In genomic region chr8:91355301-91355905, GRCm38 (mm10) we compare ENCODE assay signal across 15 mouse cellular contexts. TPM values are rescaled to one million over a fixed set of nuclear protein-coding genes. Genes with fewer than 3 reads are reported as not detected.
DNase-seq lines count a peak whose midpoint lies in the region; ATAC-seq lines count a peak whose summit lies in the region.
"Had no signal": no experiment of that assay in that cellular context is flagged by ENCODE, and none has a peak within 500 bp of the region (broad histone marks: within the 10 kb centered on the region; RNA-seq: fewer than 3 reads in every experiment).

No protein-coding gene starts in this region.

- 39% methylated on average over 10 of the region's 10 CpGs for WGBS in lung, embryonic 16.5 days
- WGBS in hindbrain, embryonic 12.5 days: 42% methylated on average over 10 of the region's 10 CpGs
- WGBS in midbrain, embryonic 11.5 days: 55% methylated on average over 10 of the region's 10 CpGs
- 58% methylated on average over 10 of the region's 10 CpGs for WGBS in liver, embryonic 11.5 days

- H3K9ac ChIP-seq in lung, embryonic 16.5 days (ENCODE audit: low read length): no peak overlapping the region; the same call in 1 of the 2 replicates
- H3K9ac ChIP-seq in hindbrain, embryonic 12.5 days: no peak overlapping the region
- no peak overlapping the region for H3K9ac ChIP-seq in midbrain, embryonic 11.5 days (ENCODE audit: low read length)
- H3K9ac ChIP-seq in liver, embryonic 11.5 days (ENCODE audit: low read depth, low read length): no peak overlapping the region
- H3K9ac ChIP-seq: heart, embryonic 15.5 days; limb, embryonic 15.5 days; stomach, embryonic 15.5 days had no signal

- H3K4me1 ChIP-seq in lung, embryonic 16.5 days (replicated peaks; ENCODE audit: control insufficient read depth, insufficient read depth, low read length): peaks cover 14% of the 10 kb centered on the region
- H3K4me1 ChIP-seq in hindbrain, embryonic 12.5 days: peaks cover 28% of the 10 kb centered on the region
- peaks cover 20% of the 10 kb centered on the region for H3K4me1 ChIP-seq in midbrain, embryonic 11.5 days (ENCODE audit: control insufficient read depth, insufficient read depth, low read length)
- H3K4me1 ChIP-seq in liver, embryonic 11.5 days (replicated peaks; ENCODE audit: control insufficient read depth, insufficient read depth, low read length): peaks cover 3% of the 10 kb centered on the region; the same call in 1 of the 2 replicates

- H3K27ac ChIP-seq in lung, embryonic 16.5 days (ENCODE audit: low read length): no peak overlapping the region
- peak overlapping the region; percentile 79 for H3K27ac ChIP-seq in hindbrain, embryonic 12.5 days
- 0 out of 2 replicates have a peak overlapping the region, but pooled peaks have one; percentile 25 for H3K27ac ChIP-seq in midbrain, embryonic 11.5 days (ENCODE audit: low read depth, low read length)
- H3K27ac ChIP-seq in liver, embryonic 11.5 days (ENCODE audit: low read depth, low read length): no peak overlapping the region
- H3K27ac ChIP-seq: heart, embryonic 15.5 days; limb, embryonic 15.5 days; stomach, embryonic 15.5 days had no signal

- H3K9me3 ChIP-seq in lung, embryonic 16.5 days (ENCODE audit: control insufficient read depth, low read length): no peaks in the 10 kb centered on the region
- H3K9me3 ChIP-seq in hindbrain, embryonic 12.5 days (replicated peaks): no peaks in the 10 kb centered on the region
- no peaks in the 10 kb centered on the region for H3K9me3 ChIP-seq in midbrain, embryonic 11.5 days (ENCODE audit: control insufficient read depth, low read length)
- no peaks in the 10 kb centered on the region for H3K9me3 ChIP-seq in liver, embryonic 11.5 days (ENCODE audit: control insufficient read depth, low read length)
- H3K9me3 ChIP-seq: heart, embryonic 15.5 days; limb, embryonic 15.5 days; stomach, embryonic 15.5 days had no signal

- ATAC-seq in lung, embryonic 16.5 days (ENCODE audit: low read depth): peak; percentile 42; the same call in 1 of the 2 replicates
- ATAC-seq in hindbrain, embryonic 12.5 days (ENCODE audit: low FRiP score): peak; percentile 39
- ATAC-seq in midbrain, embryonic 11.5 days (ENCODE audit: low FRiP score): peak; percentile 7; the same call in 1 of the 2 replicates
- no peak for ATAC-seq in liver, embryonic 11.5 days (replicated peaks; ENCODE audit: low FRiP score)
- ATAC-seq: intestine, postnatal 0 days had no signal

- DNase-seq in lung, postnatal 14 days: no peak
- no peak for DNase-seq in midbrain, embryonic 11.5 days (ENCODE audit: low spot score, missing footprints)
- DNase-seq in liver, embryonic 11.5 days (ENCODE audit: low spot score): no peak
- DNase-seq in urinary bladder, adult 2 months (ENCODE audit: low spot score): no peak
- no peak for DNase-seq in kidney, postnatal 25 days
- no peak for DNase-seq in urinary bladder, postnatal 10 days (ENCODE audit: low spot score)
- DNase-seq: cerebellum, adult 9-10 months; gastrocnemius, postnatal 14 days; thymus, postnatal 25 days had no signal

- H3K27me3 ChIP-seq in lung, embryonic 16.5 days (ENCODE audit: control insufficient read depth, insufficient read depth, low read depth, low read length): no peaks in the 10 kb centered on the region
- H3K27me3 ChIP-seq in hindbrain, embryonic 12.5 days: no peaks in the 10 kb centered on the region
- no peaks in the 10 kb centered on the region for H3K27me3 ChIP-seq in midbrain, embryonic 11.5 days (ENCODE audit: control insufficient read depth, insufficient read depth, low read length)
- no peaks in the 10 kb centered on the region for H3K27me3 ChIP-seq in liver, embryonic 11.5 days (replicated peaks; ENCODE audit: control insufficient read depth, insufficient read depth, low read length)
- H3K27me3 ChIP-seq: heart, embryonic 15.5 days; limb, embryonic 15.5 days; stomach, embryonic 15.5 days had no signal

- H3K4me3 ChIP-seq in lung, embryonic 16.5 days (ENCODE audit: low read length): no peak overlapping the region
- H3K4me3 ChIP-seq in hindbrain, embryonic 12.5 days: no peak overlapping the region
- H3K4me3 ChIP-seq in midbrain, embryonic 11.5 days (ENCODE audit: low read depth, low read length): no peak overlapping the region
- no peak overlapping the region for H3K4me3 ChIP-seq in liver, embryonic 11.5 days (ENCODE audit: low read depth, low read length)
- H3K4me3 ChIP-seq: heart, embryonic 15.5 days; limb, embryonic 15.5 days; stomach, embryonic 15.5 days had no signal

- H3K4me2 ChIP-seq in lung, embryonic 16.5 days (ENCODE audit: low read depth, low read length): no peak overlapping the region; the same call in 1 of the 2 replicates
- peak overlapping the region; percentile 32 for H3K4me2 ChIP-seq in hindbrain, embryonic 12.5 days (replicated peaks)
- peak overlapping the region; percentile 17; the same call in 1 of the 2 replicates for H3K4me2 ChIP-seq in midbrain, embryonic 11.5 days
- no peak overlapping the region for H3K4me2 ChIP-seq in liver, embryonic 11.5 days
- H3K4me2 ChIP-seq: heart, embryonic 15.5 days; limb, embryonic 15.5 days; stomach, embryonic 15.5 days had no signal

- H3K36me3 ChIP-seq in lung, embryonic 16.5 days (ENCODE audit: control insufficient read depth, insufficient read depth, low read length): no peaks in the 10 kb centered on the region
- no peaks in the 10 kb centered on the region for H3K36me3 ChIP-seq in hindbrain, embryonic 12.5 days
- no peaks in the 10 kb centered on the region for H3K36me3 ChIP-seq in midbrain, embryonic 11.5 days (ENCODE audit: control insufficient read depth, insufficient read depth, low read length)
- no peaks in the 10 kb centered on the region for H3K36me3 ChIP-seq in liver, embryonic 11.5 days (ENCODE audit: control insufficient read depth, insufficient read depth, low read length)
- H3K36me3 ChIP-seq: heart, embryonic 15.5 days; limb, embryonic 15.5 days; stomach, embryonic 15.5 days had no signal

RNA-seq across cellular contexts. Expression of gene Fto, which starts 42.1 kb away (rescaled TPM):
- polyA plus RNA-seq in lung, embryonic 16.5 days (2015; fragmentation: Nextera tagmentation; extraction: Ambion mirVana): 89.2 and 97.2 TPM in 2 replicates
- 116 and 119 TPM in 2 replicates for polyA plus RNA-seq in hindbrain, embryonic 12.5 days (2016; fragmentation: Nextera tagmentation; extraction: Ambion mirVana)
- polyA plus RNA-seq in midbrain, embryonic 11.5 days (2014; fragmentation: Nextera tagmentation; extraction: Ambion mirVana): 105 and 110 TPM in 2 replicates
- 56.1 and 57.7 TPM in 2 replicates for polyA plus RNA-seq in liver, embryonic 11.5 days (2014; fragmentation: Nextera tagmentation; extraction: Ambion mirVana)
- polyA plus RNA-seq in urinary bladder, adult 2 months (2012; rRNA removed): 56.0 and 63.4 TPM in 2 replicates

RNA-seq across cellular contexts. Expression of gene Rpgrip1l, which starts 42.3 kb away (rescaled TPM):
- 11.0 and 12.9 TPM in 2 replicates for polyA plus RNA-seq in lung, embryonic 16.5 days (2015; fragmentation: Nextera tagmentation; extraction: Ambion mirVana)
- polyA plus RNA-seq in hindbrain, embryonic 12.5 days (2016; fragmentation: Nextera tagmentation; extraction: Ambion mirVana): 15.3 and 15.5 TPM in 2 replicates
- polyA plus RNA-seq in midbrain, embryonic 11.5 days (2014; fragmentation: Nextera tagmentation; extraction: Ambion mirVana): 13.9 and 16.9 TPM in 2 replicates
- 6.5 and 6.8 TPM in 2 replicates for polyA plus RNA-seq in liver, embryonic 11.5 days (2014; fragmentation: Nextera tagmentation; extraction: Ambion mirVana)
- polyA plus RNA-seq in urinary bladder, adult 2 months (2012; rRNA removed): 4.2 and 5.3 TPM in 2 replicates

Comparison
In these comparisons a context has a peak if more than half of its experiments do, and no peak if none do; other contexts are left out.
1. H3K27ac ChIP-seq: peak in hindbrain, embryonic 12.5 days (single experiment) and midbrain, embryonic 11.5 days (single experiment); none in lung, embryonic 16.5 days (single experiment) and liver, embryonic 11.5 days (single experiment).
2. H3K4me2 ChIP-seq: peak in hindbrain, embryonic 12.5 days (single experiment) and midbrain, embryonic 11.5 days (single experiment); none in lung, embryonic 16.5 days (single experiment) and liver, embryonic 11.5 days (single experiment).